Mouse (Mus musculus) stomach, embryonic 14.5 days (tissue): ENCODE data around the gene Zfp819. TPM values are rescaled to one million over a fixed set of nuclear protein-coding genes. Genes with fewer than 3 reads are reported as not detected.

ENCODE experiments used
- ATAC-seq: fragments of 200-750 bp; cut with Nextera tagmentation; 2 replicates; pipeline ENCODE4 v1.8.0; 2017; ENCODE audit warnings: low read depth, moderate TSS enrichment; ENCODE audit not compliant: insufficient number of reproducible peaks, insufficient read depth, low FRiP score
- H3K27ac ChIP-seq: fragments of 300-500 bp; sonication (generic); 2 replicates; pipeline ENCODE4 v1.5.1; 2014; ENCODE audit warnings: mild to moderate bottlenecking, low read length, moderate library complexity, mixed read lengths
- H3K27me3 ChIP-seq: fragments of 300-500 bp; sonication (generic); 2 replicates; pipeline ENCODE4 v1.6.1; 2014; ENCODE audit warnings: low read length, control low read depth, mixed read lengths; ENCODE audit not compliant: control insufficient read depth, insufficient read depth
- H3K36me3 ChIP-seq: fragments of 300-500 bp; sonication (generic); 2 replicates; pipeline ENCODE4 v1.6.1; 2014; ENCODE audit warnings: mild to moderate bottlenecking, control low read depth, low read length, moderate library complexity, mixed read lengths; ENCODE audit not compliant: control insufficient read depth, insufficient read depth
- H3K4me1 ChIP-seq: fragments of 300-500 bp; sonication (generic); 2 replicates; pipeline ENCODE4 v1.6.1; 2014; ENCODE audit warnings: low read length, control low read depth, mixed read lengths; ENCODE audit not compliant: control insufficient read depth, insufficient read depth
- H3K4me2 ChIP-seq: fragments of 300-500 bp; sonication (generic); replicated peaks from 2 replicates; pipeline ENCODE4 v1.6.1; 2014; ENCODE audit warnings: low read depth, low read length, control low read depth
- H3K4me3 ChIP-seq: fragments of 300-500 bp; sonication (generic); 2 replicates; pipeline ENCODE4 v1.5.1; 2014; ENCODE audit warnings: low read depth, low read length, control low read depth
- H3K9ac ChIP-seq: fragments of 300-500 bp; sonication (generic); replicated peaks from 2 replicates; pipeline ENCODE4 v1.6.1; 2014; ENCODE audit warnings: low read depth, mild to moderate bottlenecking, control low read depth, low read length, moderate library complexity, mixed read lengths
- H3K9me3 ChIP-seq: fragments of 300-500 bp; sonication (generic); 2 replicates; pipeline ENCODE4 v1.6.1; 2016; ENCODE audit warnings: low read depth, low read length, control low read depth; ENCODE audit not compliant: control insufficient read depth
- WGBS: fragments of 180-500 bp; shearing (Covaris S2); extraction: QIAGEN DNeasy Blood & Tissue Kit; methylation state at CpG from one replicate; pipeline ENCODE4 v1.1.7; 2014; 5-methylcytosine and 5-hydroxymethylcytosine counted together
- polyA plus RNA-seq: library from polyadenylated mRNA; unstranded; fragments of >200 nt; fragmentation: Nextera tagmentation; extraction: Ambion mirVana; gene quantifications from 2 replicates; pipeline ENCODE4 v1.2.1, GENCODE M21; 2014

Zfp819 gene
- polyA plus RNA-seq, 1 experiment from 2014 or later = 0.23 TPM

DNA sequence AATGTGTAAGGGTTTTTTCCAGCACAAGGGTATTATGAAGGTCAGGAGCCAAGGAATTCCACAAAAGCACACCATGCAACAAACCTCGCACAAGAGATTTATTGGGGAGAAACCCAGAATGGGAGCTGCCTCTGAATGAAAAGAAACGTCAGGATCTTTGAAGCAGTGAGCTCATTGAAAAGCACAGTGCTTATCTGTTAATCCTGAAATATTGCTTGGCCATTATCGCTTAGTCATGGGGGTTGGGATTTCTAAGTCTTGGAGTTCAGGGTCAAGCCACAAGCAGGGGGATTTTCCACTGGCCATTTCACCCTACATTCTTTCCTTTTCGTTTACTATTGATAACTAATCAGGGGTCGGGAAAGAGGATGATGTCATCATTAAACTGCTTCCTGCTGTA, 5.1 kb upstream of the Zfp819 start:
- Histone ChIP-seq H3K4me2 (no peak overlapping the region), H3K36me3 (no peaks in the 10 kb centered on the region), H3K27me3 (no peaks in the 10 kb centered on the region), H3K9me3 (no peaks in the 10 kb centered on the region), H3K4me1 (no peaks in the 10 kb centered on the region), H3K27ac (no peak overlapping the region), H3K9ac (no peak overlapping the region), H3K4me3 (no peak overlapping the region)
- no peak for ATAC-seq
- 20% methylated on average over 5 of the region's 5 CpGs for WGBS

DNA sequence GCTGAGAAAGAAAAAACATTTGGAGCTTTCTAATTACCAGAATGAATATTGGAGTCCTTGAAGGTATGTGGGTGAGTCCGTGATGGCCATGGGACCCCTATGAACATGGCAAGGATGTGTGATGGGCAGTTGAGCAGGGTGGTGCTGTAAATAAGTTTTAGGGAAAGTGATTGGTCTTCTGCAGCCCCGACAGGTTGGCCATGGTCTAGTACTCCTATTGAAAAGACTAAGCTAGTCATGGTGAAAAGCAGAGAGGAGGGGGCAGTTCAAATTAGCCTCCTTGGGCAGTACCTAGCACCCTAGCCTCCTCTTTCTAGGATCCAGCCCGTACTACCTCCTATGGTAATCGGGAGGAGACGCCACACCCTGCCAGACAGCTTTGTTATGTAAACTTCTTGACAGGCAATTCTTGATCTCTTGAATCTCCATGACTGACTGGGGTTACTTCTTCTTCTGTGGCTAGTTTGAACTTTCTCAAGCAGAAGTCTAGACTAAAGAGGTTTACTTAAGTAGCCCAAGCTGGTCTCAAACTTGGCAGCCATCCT, 846 bp downstream of the Zfp819 start:
- Histone ChIP-seq H3K4me3 (no peak overlapping the region), H3K4me2 (no peak overlapping the region)
- 37% methylated on average over 5 of the region's 5 CpGs for WGBS

GRCm38 (mm10) chr7:43608316-43608824, 1.4 kb downstream of the Zfp819 start:
- H3K4me1 ChIP-seq = no peaks in the 10 kb centered on the region
- H3K9ac ChIP-seq = no peak overlapping the region
- no peak overlapping the region for H3K27ac ChIP-seq
- H3K9me3 ChIP-seq = no peaks in the 10 kb centered on the region
- no peak overlapping the region for H3K4me2 ChIP-seq
- WGBS = 66% methylated on average over 7 of the region's 7 CpGs
- no peak for ATAC-seq
- no peaks in the 10 kb centered on the region for H3K36me3 ChIP-seq
- no peak overlapping the region for H3K4me3 ChIP-seq
- H3K27me3 ChIP-seq = no peaks in the 10 kb centered on the region

More for the DNA sequence above, 846 bp downstream of the Zfp819 start:
- H3K27ac ChIP-seq = no peak overlapping the region
- no peaks in the 10 kb centered on the region for H3K9me3 ChIP-seq
- H3K4me1 ChIP-seq = no peaks in the 10 kb centered on the region
- no peak for ATAC-seq
- no peaks in the 10 kb centered on the region for H3K36me3 ChIP-seq
- no peaks in the 10 kb centered on the region for H3K27me3 ChIP-seq
- no peak overlapping the region for H3K9ac ChIP-seq

- no peak overlapping the region for H3K4me2 ChIP-seq
- 91% methylated on average over 14 of the region's 14 CpGs for WGBS
Measured at GRCm38 (mm10) chr7:43613816-43614551, 7.0 kb downstream of the Zfp819 start.

DNA sequence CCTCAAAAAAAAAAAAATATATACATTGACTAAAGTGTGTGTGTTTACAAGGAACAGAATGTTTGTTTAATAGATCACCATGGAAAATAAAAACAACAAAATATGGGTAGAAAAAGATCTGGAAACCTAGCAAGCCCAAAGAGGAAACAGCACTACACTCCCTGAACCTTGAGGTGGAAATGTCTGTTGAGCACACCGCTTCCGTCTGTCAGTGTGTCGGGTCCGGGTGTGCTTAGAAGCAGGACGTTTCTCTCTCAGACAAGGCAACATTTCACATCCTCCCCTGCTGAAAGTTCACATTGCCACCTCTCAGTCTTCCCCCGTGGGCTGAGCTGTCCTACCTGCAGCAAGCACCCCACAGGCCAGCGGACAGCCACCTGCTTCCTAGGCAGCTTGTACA, 16.0 kb downstream of the Zfp819 start:
- Histone ChIP-seq H3K4me3 (no peak overlapping the region), H3K27ac (no peak overlapping the region), H3K27me3 (no peaks in the 10 kb centered on the region), H3K9ac (no peak overlapping the region), H3K36me3 (no peaks in the 10 kb centered on the region), H3K4me2 (no peak overlapping the region), H3K4me1 (no peaks in the 10 kb centered on the region), H3K9me3 (no peaks in the 10 kb centered on the region)
- 77% methylated on average over 7 of the region's 7 CpGs for WGBS
- no peak for ATAC-seq

More at GRCm38 (mm10) chr7:43613816-43614551, 7.0 kb downstream of the Zfp819 start:
- Histone ChIP-seq H3K9ac (no peak overlapping the region), H3K4me1 (no peaks in the 10 kb centered on the region), H3K4me3 (no peak overlapping the region), H3K36me3 (no peaks in the 10 kb centered on the region), H3K27me3 (no peaks in the 10 kb centered on the region), H3K9me3 (no peaks in the 10 kb centered on the region), H3K27ac (no peak overlapping the region)
- ATAC-seq = no peak

GRCm38 (mm10) chr7:43623819-43624218, 16.9 kb downstream of the Zfp819 start:
- no peaks in the 10 kb centered on the region for H3K4me1 ChIP-seq
- 9% methylated on average over 10 of the region's 10 CpGs for WGBS
- no peak overlapping the region for H3K4me2 ChIP-seq
- H3K36me3 ChIP-seq = no peaks in the 10 kb centered on the region
- ATAC-seq = no peak
- no peak overlapping the region for H3K9ac ChIP-seq
- H3K27me3 ChIP-seq = no peaks in the 10 kb centered on the region
- H3K27ac ChIP-seq = no peak overlapping the region
- H3K9me3 ChIP-seq = no peaks in the 10 kb centered on the region
- H3K4me3 ChIP-seq = no peak overlapping the region

- Histone ChIP-seq H3K27ac (no peak overlapping the region), H3K4me2 (no peak overlapping the region), H3K4me3 (no peak overlapping the region), H3K36me3 (no peaks in the 10 kb centered on the region), H3K4me1 (no peaks in the 10 kb centered on the region), H3K27me3 (no peaks in the 10 kb centered on the region), H3K9me3 (no peaks in the 10 kb centered on the region), H3K9ac (no peak overlapping the region)
- 75% methylated on average over 3 of the region's 3 CpGs for WGBS
- ATAC-seq = no peak
Measured at GRCm38 (mm10) chr7:43625065-43625464, 18.1 kb downstream of the Zfp819 start.

- 79% methylated on average over 8 of the region's 8 CpGs for WGBS
- no peaks in the 10 kb centered on the region for H3K36me3 ChIP-seq
- no peaks in the 10 kb centered on the region for H3K9me3 ChIP-seq
- no peaks in the 10 kb centered on the region for H3K4me1 ChIP-seq
- no peaks in the 10 kb centered on the region for H3K27me3 ChIP-seq
- H3K4me3 ChIP-seq = no peak overlapping the region
- no peak overlapping the region for H3K27ac ChIP-seq
- no peak overlapping the region for H3K9ac ChIP-seq
- ATAC-seq = no peak
- H3K4me2 ChIP-seq = no peak overlapping the region
Measured at GRCm38 (mm10) chr7:43625794-43626422, 18.9 kb downstream of the Zfp819 start.
